12 mouse cellular contexts compared by ENCODE assay signal in genomic region chr8:105445296-105446126, GRCm38 (mm10). TPM values are rescaled to one million over a fixed set of nuclear protein-coding genes. Genes with fewer than 3 reads are reported as not detected.
DNase-seq lines count a peak whose midpoint lies in the region; ATAC-seq and TF ChIP-seq lines count a peak whose summit lies in the region.
"Had no signal": no experiment of that assay in that cellular context is flagged by ENCODE, and none has a peak within 500 bp of the region (broad histone marks: within the 10 kb centered on the region; RNA-seq: fewer than 3 reads in every experiment).

No protein-coding gene starts in this region.

- no peak overlapping the region for H3K4me2 ChIP-seq in lung, embryonic 14.5 days
- peak overlapping the region; percentile 22 for H3K4me2 ChIP-seq in hindbrain, embryonic 15.5 days

- peaks cover 3% of the 10 kb centered on the region; the same call in 1 of the 2 replicates for H3K4me1 ChIP-seq in lung, embryonic 14.5 days (ENCODE audit: insufficient read depth)
- H3K4me1 ChIP-seq in hindbrain, embryonic 15.5 days (replicated peaks) = peaks cover 14% of the 10 kb centered on the region

- no peak for DNase-seq in frontal cortex, postnatal 14 days (ENCODE audit: low spot score in 2 of 2)
- DNase-seq in lung, embryonic 14.5 days = peak; percentile 37
- DNase-seq in lung, postnatal 14 days = no peak
- DNase-seq in retina, postnatal 1 day = peak; percentile 57
- DNase-seq in adrenal gland, postnatal 10 days = no peak
- DNase-seq in natural killer cell, adult 2 months (ENCODE audit: low spot score in 2 of 2) = no peak

- no peaks in the 10 kb centered on the region for H3K27me3 ChIP-seq in lung, embryonic 14.5 days (ENCODE audit: insufficient read depth, low read length)
- H3K27me3 ChIP-seq in hindbrain, embryonic 15.5 days = no peaks in the 10 kb centered on the region
- H3K27me3 ChIP-seq: heart, embryonic 15.5 days had no signal

- H3K27ac ChIP-seq in lung, embryonic 14.5 days (ENCODE audit: low read depth) = 0 out of 2 replicates have a peak overlapping the region, but pooled peaks have one; percentile 13
- H3K27ac ChIP-seq in hindbrain, embryonic 15.5 days (replicated peaks) = peak overlapping the region; percentile 56
- H3K27ac ChIP-seq: macrophage had no signal

- no peak overlapping the region for H3K9ac ChIP-seq in lung, embryonic 14.5 days
- H3K9ac ChIP-seq in hindbrain, embryonic 15.5 days = no peak overlapping the region
- H3K9ac ChIP-seq: heart, embryonic 15.5 days had no signal

- no peak for TF ChIP-seq CTCF in lung, embryonic 14.5 days (IDR thresholded peaks at IDR 0.05; ENCODE audit: low read depth)

- H3K36me3 ChIP-seq in lung, embryonic 14.5 days (ENCODE audit: insufficient read depth) = no peaks in the 10 kb centered on the region
- no peaks in the 10 kb centered on the region for H3K36me3 ChIP-seq in hindbrain, embryonic 15.5 days
- H3K36me3 ChIP-seq: heart, embryonic 15.5 days had no signal

- H3K9me3 ChIP-seq in lung, embryonic 14.5 days (ENCODE audit: low read depth, low read length) = no peaks in the 10 kb centered on the region
- H3K9me3 ChIP-seq in hindbrain, embryonic 15.5 days = no peaks in the 10 kb centered on the region
- H3K9me3 ChIP-seq: heart, embryonic 15.5 days had no signal

- peak; percentile 91 for ATAC-seq in frontal cortex, adult (ENCODE audit: low TSS enrichment)
- no peak for ATAC-seq in lung, embryonic 14.5 days (ENCODE audit: insufficient read depth)
- peak; percentile 72; the same call in 1 of the 2 replicates for ATAC-seq in hindbrain, embryonic 15.5 days (ENCODE audit: low FRiP score, low read depth)

- no peak overlapping the region for H3K4me3 ChIP-seq in lung, embryonic 14.5 days (ENCODE audit: low read depth, low read length)
- H3K4me3 ChIP-seq in hindbrain, embryonic 15.5 days = no peak overlapping the region
- H3K4me3 ChIP-seq: heart, embryonic 15.5 days had no signal

- WGBS in lung, embryonic 14.5 days = 32% methylated on average over 11 of the region's 11 CpGs
- 12% methylated on average over 11 of the region's 11 CpGs for WGBS in hindbrain, embryonic 15.5 days

RNA-seq across cellular contexts. Expression of gene Tppp3, which starts 25.8 kb away (rescaled TPM):
- polyA plus RNA-seq in lung, embryonic 14.5 days (2014; fragmentation: Nextera tagmentation; extraction: Ambion mirVana) = 41.1 and 42.3 TPM in 2 replicates
- 197 and 207 TPM in 2 replicates for polyA plus RNA-seq in hindbrain, embryonic 15.5 days (2015; fragmentation: Nextera tagmentation; extraction: Ambion mirVana)
- total RNA-seq in adrenal gland, postnatal 10 days (2021) = 100 to 1,000 TPM in 1 of 2 experiments, 10 to 100 TPM in 1; 67.9 to 106 TPM

RNA-seq across cellular contexts. Expression of gene Lrrc36, which starts 32.1 kb away (rescaled TPM):
- polyA plus RNA-seq in lung, embryonic 14.5 days (2014; fragmentation: Nextera tagmentation; extraction: Ambion mirVana) = 0.34 and 0.50 TPM in 2 replicates
- 0.75 and 1.3 TPM in 2 replicates for polyA plus RNA-seq in hindbrain, embryonic 15.5 days (2015; fragmentation: Nextera tagmentation; extraction: Ambion mirVana)
- 1 to 10 TPM; 3.3 to 3.8 TPM for total RNA-seq in adrenal gland, postnatal 10 days (2021)
- polyA plus RNA-seq: C2C12, macrophage had no signal

RNA-seq across cellular contexts. Expression of gene Kctd19, which starts 32.2 kb away (rescaled TPM):
- 0.12 and 0.32 TPM in 2 replicates for polyA plus RNA-seq in lung, embryonic 14.5 days (2014; fragmentation: Nextera tagmentation; extraction: Ambion mirVana)
- polyA plus RNA-seq in hindbrain, embryonic 15.5 days (2015; fragmentation: Nextera tagmentation; extraction: Ambion mirVana) = not detected in 2 replicates
- under 1 TPM; 0.15 to 0.33 TPM for total RNA-seq in adrenal gland, postnatal 10 days (2021)
- polyA plus RNA-seq: macrophage; stomach, embryonic 16.5 days had no signal

RNA-seq across cellular contexts. Expression of gene Zdhhc1, which starts 51.2 kb away (rescaled TPM):
- 40.0 and 41.9 TPM in 2 replicates for polyA plus RNA-seq in lung, embryonic 14.5 days (2014; fragmentation: Nextera tagmentation; extraction: Ambion mirVana)
- polyA plus RNA-seq in hindbrain, embryonic 15.5 days (2015; fragmentation: Nextera tagmentation; extraction: Ambion mirVana) = 39.8 and 41.9 TPM in 2 replicates
- total RNA-seq in adrenal gland, postnatal 10 days (2021) = 10 to 100 TPM; 15.1 to 18.4 TPM

Comparison
In these comparisons a context has a peak if more than half of its experiments do, and no peak if none do; other contexts are left out.
1. DNase-seq: peak in lung, embryonic 14.5 days (single experiment) and retina, postnatal 1 day (single experiment); none in frontal cortex, postnatal 14 days (0 of 2), lung, postnatal 14 days (single experiment), adrenal gland, postnatal 10 days (single experiment) and natural killer cell, adult 2 months (0 of 2).